Mouse (Mus musculus) heart, postnatal 36 days (tissue): ENCODE data around the gene Arid1b. TPM values are rescaled to one million over a fixed set of nuclear protein-coding genes. Genes with fewer than 3 reads are reported as not detected.

ENCODE experiments used
- DNase-seq, 2 experiments: peaks; one replicate each; pipeline ENCODE4 v3.0.0; 2021 to 2022
- intact Hi-C: fragments of 180-260 bp; cut with DNase I; formaldehyde crosslinking; loops from one replicate; pipeline ENCODE4 v1.15.1; 2025
- total RNA-seq, 2 experiments: library from RNA; stranded (reverse); gene quantifications; 2 replicates each; pipeline ENCODE4 v1.2.3; 2021

Arid1b gene
- total RNA-seq, 2 experiments from 2014 or later: 27.8 to 28.3 TPM

GRCm38 (mm10) chr17:5255618-5255933, 261.4 kb downstream of the Arid1b start:
- intact Hi-C loops: no loop called here

GRCm38 (mm10) chr17:5258978-5259377, 264.8 kb downstream of the Arid1b start:
- intact Hi-C loops: no loop called here
- DNase-seq: no peak

More at GRCm38 (mm10) chr17:5255618-5255933, 261.4 kb downstream of the Arid1b start:
- no peak for DNase-seq

GRCm38 (mm10) chr17:5261131-5261651, 267.1 kb downstream of the Arid1b start:
- no peak for DNase-seq
- intact Hi-C loops: no loop called here

GRCm38 (mm10) chr17:5261874-5262605, 267.9 kb downstream of the Arid1b start:
- intact Hi-C loops: no loop called here

GRCm38 (mm10) chr17:5262788-5263187, 268.7 kb downstream of the Arid1b start:
- no peak for DNase-seq
- intact Hi-C loops: no loop called here

More at GRCm38 (mm10) chr17:5261874-5262605, 267.9 kb downstream of the Arid1b start:
- peak in 1 of 2 experiments; percentile 34 for DNase-seq

- intact Hi-C loops: no loop called here
- DNase-seq: no peak
Observed at GRCm38 (mm10) chr17:5264783-5265182, 270.7 kb downstream of the Arid1b start.

- intact Hi-C loops: no loop called here
- DNase-seq: no peak
Observed at GRCm38 (mm10) chr17:5265615-5266014, 271.5 kb downstream of the Arid1b start.

- DNase-seq: no peak
- intact Hi-C loops: no loop called here
Observed at GRCm38 (mm10) chr17:5267747-5268146, 273.6 kb downstream of the Arid1b start.

GRCm38 (mm10) chr17:5269302-5269701, 275.2 kb downstream of the Arid1b start:
- no peak for DNase-seq
- intact Hi-C loops: no loop called here

- intact Hi-C loops: no loop called here
- DNase-seq: no peak
Observed at GRCm38 (mm10) chr17:5269774-5270173, 275.6 kb downstream of the Arid1b start.

GRCm38 (mm10) chr17:5270823-5271222, 276.7 kb downstream of the Arid1b start:
- DNase-seq: no peak
- intact Hi-C loops: no loop called here

GRCm38 (mm10) chr17:5273118-5273517, 279.0 kb downstream of the Arid1b start:
- DNase-seq: no peak
- intact Hi-C loops: no loop called here

- no peak for DNase-seq
- intact Hi-C loops: no loop called here
Observed at GRCm38 (mm10) chr17:5273685-5274084, 279.6 kb downstream of the Arid1b start.

- no peak for DNase-seq
- intact Hi-C loops: no loop called here
Observed at GRCm38 (mm10) chr17:5274429-5274828, 280.3 kb downstream of the Arid1b start.

GRCm38 (mm10) chr17:5275749-5276148, 281.6 kb downstream of the Arid1b start:
- no peak for DNase-seq
- intact Hi-C loops: no loop called here

- no peak for DNase-seq
- intact Hi-C loops: no loop called here
Observed at GRCm38 (mm10) chr17:5277137-5277871, 283.2 kb downstream of the Arid1b start.

GRCm38 (mm10) chr17:5280499-5281053, 286.4 kb downstream of the Arid1b start:
- no peak for DNase-seq
- intact Hi-C loops: no loop called here

- intact Hi-C loops: no loop called here
- no peak for DNase-seq
Observed at GRCm38 (mm10) chr17:5284783-5285182, 290.7 kb downstream of the Arid1b start.

- intact Hi-C loops: no loop called here
- no peak for DNase-seq
Observed at GRCm38 (mm10) chr17:5285877-5286440, 291.8 kb downstream of the Arid1b start.

- no peak for DNase-seq
- intact Hi-C loops: no loop called here
Observed at GRCm38 (mm10) chr17:5286571-5287209, 292.6 kb downstream of the Arid1b start.

- no peak for DNase-seq
- intact Hi-C loops: no loop called here
Observed at GRCm38 (mm10) chr17:5287210-5287591, 293.1 kb downstream of the Arid1b start.
